In the genomic region with DNA sequence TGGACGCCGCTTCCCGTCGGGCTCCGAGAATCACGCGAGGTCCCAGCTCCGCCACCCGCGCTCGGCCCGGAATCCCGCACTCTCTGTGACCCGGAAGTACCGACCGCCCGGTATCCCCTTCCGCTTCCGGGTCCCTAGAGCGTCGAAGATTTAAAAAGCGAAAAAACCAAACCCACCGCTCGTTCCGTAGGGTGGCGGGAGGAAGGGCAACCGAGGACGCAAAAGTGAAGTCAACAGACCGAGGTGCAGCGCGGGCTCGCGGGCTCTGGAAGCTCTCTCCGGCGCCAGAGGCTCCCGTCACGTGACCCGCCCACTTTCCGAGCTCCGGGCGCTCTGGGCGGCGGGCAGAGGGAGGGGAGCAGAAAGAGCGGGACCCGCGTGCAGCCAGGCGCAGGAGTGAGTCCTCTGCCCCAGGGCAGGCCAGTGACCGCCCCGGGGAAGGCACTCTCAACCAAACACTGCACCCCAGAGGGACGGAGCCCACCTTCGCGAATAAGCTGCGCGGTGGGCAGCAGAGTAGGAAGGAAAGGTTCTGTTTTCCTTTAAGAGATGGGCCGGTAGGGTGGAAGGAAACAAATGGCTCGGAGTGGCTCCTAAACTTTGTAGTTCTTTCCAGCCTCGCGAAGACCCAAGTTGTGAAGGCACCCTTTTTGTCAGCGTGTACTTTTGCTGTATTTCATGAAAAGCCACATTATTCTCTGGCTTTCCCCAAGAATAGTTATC, we compare ENCODE assay signal across 8 mouse cellular contexts. TPM values are rescaled to one million over a fixed set of nuclear protein-coding genes. Genes with fewer than 3 reads are reported as not detected.
DNase-seq lines count a peak whose midpoint lies in the region; ATAC-seq lines count a peak whose summit lies in the region.

A gene (minus strand): TSS at position 261 of the 723 bp plus-strand sequence.

- no peaks in the 10 kb centered on the region for H3K9me3 ChIP-seq in heart, embryonic 14.5 days (ENCODE audit: control insufficient read depth, low read length)
- no peaks in the 10 kb centered on the region for H3K9me3 ChIP-seq in liver, embryonic 13.5 days (replicated peaks)
- no peaks in the 10 kb centered on the region for H3K9me3 ChIP-seq in stomach, embryonic 16.5 days (replicated peaks; ENCODE audit: control insufficient read depth, low read length)

- WGBS in heart, embryonic 14.5 days, result under 1% methylated on average over 59 of the region's 59 CpGs
- WGBS in liver, embryonic 13.5 days (ENCODE audit: insufficient replicate concordance), result under 1% methylated on average over 59 of the region's 59 CpGs
- under 1% methylated on average over 59 of the region's 59 CpGs for WGBS in stomach, embryonic 16.5 days

- peak within 1 kb of the TSS; percentile 88 for H3K4me2 ChIP-seq in heart, embryonic 14.5 days (ENCODE audit: low read length)
- H3K4me2 ChIP-seq in liver, embryonic 13.5 days, result peak within 1 kb of the TSS; percentile 85
- H3K4me2 ChIP-seq in stomach, embryonic 16.5 days (ENCODE audit: low read depth, low read length), result peak within 1 kb of the TSS; percentile 77

- H3K36me3 ChIP-seq in heart, embryonic 14.5 days (ENCODE audit: control insufficient read depth, insufficient read depth, low read length), result peaks cover 48% of the 10 kb centered on the region
- peaks cover 43% of the 10 kb centered on the region for H3K36me3 ChIP-seq in liver, embryonic 13.5 days
- H3K36me3 ChIP-seq in stomach, embryonic 16.5 days (ENCODE audit: control insufficient read depth, insufficient read depth, low read length), result peaks cover 19% of the 10 kb centered on the region

- ATAC-seq in erythroid progenitor cell, adult 5-6 weeks (replicated peaks; ENCODE audit: low FRiP score, poor library complexity, severe bottlenecking), result peak; percentile 87
- ATAC-seq in heart, embryonic 14.5 days (ENCODE audit: insufficient number of reproducible peaks, insufficient read depth, low FRiP score, low read depth), result peak; percentile 90
- ATAC-seq in liver, embryonic 13.5 days (ENCODE audit: low read depth), result peak; percentile 88
- peak; percentile 93 for ATAC-seq in stomach, embryonic 16.5 days (ENCODE audit: insufficient read depth, low FRiP score)

- H3K4me3 ChIP-seq in heart, embryonic 14.5 days (ENCODE audit: control insufficient read depth in 1 of 2, insufficient read depth in 1 of 2, low read depth in 1 of 2, low read length in 2 of 2), result peak within 1 kb of the TSS; percentile 88 to 97
- H3K4me3 ChIP-seq in liver, embryonic 13.5 days (replicated peaks), result peak within 1 kb of the TSS; percentile 96
- H3K4me3 ChIP-seq in stomach, embryonic 16.5 days (replicated peaks; ENCODE audit: low read length), result peak within 1 kb of the TSS; percentile 96

- peak; percentile 87 for DNase-seq in CD4-positive helper T cell, adult 2 months (ENCODE audit: low read depth, low spot score)
- DNase-seq in brain, embryonic 18.5 days (ENCODE audit: low read depth, low spot score), result peak; percentile 60
- peak; percentile 87 for DNase-seq in kidney, postnatal 14 days
- peak; percentile 77 for DNase-seq in liver, embryonic 13.5 days
- peak; percentile 91 for DNase-seq in neural tube, embryonic 10.5 days (ENCODE audit: extremely low spot score, low spot score)

- H3K27me3 ChIP-seq in heart, embryonic 14.5 days (ENCODE audit: control insufficient read depth, insufficient read depth, low read length), result no peaks in the 10 kb centered on the region
- H3K27me3 ChIP-seq in liver, embryonic 13.5 days, result no peaks in the 10 kb centered on the region
- no peaks in the 10 kb centered on the region for H3K27me3 ChIP-seq in stomach, embryonic 16.5 days (ENCODE audit: control insufficient read depth, insufficient read depth, low read length)

- H3K27ac ChIP-seq in heart, embryonic 14.5 days (replicated peaks in 1 of 2; ENCODE audit: control insufficient read depth in 1 of 2, insufficient read depth in 1 of 2, low read depth in 2 of 2, low read length in 2 of 2), result peak within 1 kb of the TSS; percentile 96 to 98
- peak within 1 kb of the TSS; percentile 98 for H3K27ac ChIP-seq in liver, embryonic 13.5 days
- peak within 1 kb of the TSS; percentile 99 for H3K27ac ChIP-seq in stomach, embryonic 16.5 days (ENCODE audit: low read length)

- peaks cover 2 to 15% of the 10 kb centered on the region in 2 experiments; a peak in 2 of 4 replicates for H3K4me1 ChIP-seq in heart, embryonic 14.5 days (ENCODE audit: control insufficient read depth in 2 of 2, insufficient read depth in 2 of 2, low read length in 2 of 2)
- peaks cover 55% of the 10 kb centered on the region for H3K4me1 ChIP-seq in liver, embryonic 13.5 days (replicated peaks)
- peaks cover 13% of the 10 kb centered on the region for H3K4me1 ChIP-seq in stomach, embryonic 16.5 days (ENCODE audit: control insufficient read depth, insufficient read depth, low read length)

- H3K9ac ChIP-seq in heart, embryonic 14.5 days (ENCODE audit: low read length), result peak within 1 kb of the TSS; percentile 97
- peak within 1 kb of the TSS; percentile 94 for H3K9ac ChIP-seq in liver, embryonic 13.5 days
- peak within 1 kb of the TSS; percentile 97 for H3K9ac ChIP-seq in stomach, embryonic 16.5 days (ENCODE audit: low read length)

RNA-seq across cellular contexts. Expression of the gene that starts here (rescaled TPM):
- 84.0 and 91.8 TPM in 2 replicates for total RNA-seq in erythroid progenitor cell, adult 5-6 weeks (2015; ENCODE audit: low replicate concordance)
- total RNA-seq in erythroid progenitor cell, adult 5-6 weeks (2017; ENCODE audit: low replicate concordance), result 174 and 231 TPM in 2 replicates
- 30.2 and 36.6 TPM in 2 replicates for polyA plus RNA-seq in heart, embryonic 14.5 days (2014; fragmentation: Nextera tagmentation; extraction: Ambion mirVana)
- polyA plus RNA-seq in liver, embryonic 13.5 days (2015; fragmentation: Nextera tagmentation; extraction: Ambion mirVana), result 45.6 and 51.9 TPM in 2 replicates
- 39.8 and 40.7 TPM in 2 replicates for polyA plus RNA-seq in stomach, embryonic 16.5 days (2015; fragmentation: Nextera tagmentation; extraction: Ambion mirVana)

Comparison
In these comparisons a context has a peak if more than half of its experiments do, and no peak if none do; other contexts are left out.
1. Peak in every context shown above with its lines: DNase-seq, ATAC-seq, H3K4me3 ChIP-seq and H3K27ac ChIP-seq.